Mouse (Mus musculus): ENCODE results near the gene Mrps21. TPM values are rescaled to one million over a fixed set of nuclear protein-coding genes. Genes with fewer than 3 reads are reported as not detected.
"Not testable (repeated sequence)": the region's sequence is repeated elsewhere in the genome, so short reads cannot be mapped to it uniquely, and the experiment has no call there.

The Mrps21 gene
- polyA plus RNA-seq, 1 experiment from 2014 or later: 340 TPM

DNA sequence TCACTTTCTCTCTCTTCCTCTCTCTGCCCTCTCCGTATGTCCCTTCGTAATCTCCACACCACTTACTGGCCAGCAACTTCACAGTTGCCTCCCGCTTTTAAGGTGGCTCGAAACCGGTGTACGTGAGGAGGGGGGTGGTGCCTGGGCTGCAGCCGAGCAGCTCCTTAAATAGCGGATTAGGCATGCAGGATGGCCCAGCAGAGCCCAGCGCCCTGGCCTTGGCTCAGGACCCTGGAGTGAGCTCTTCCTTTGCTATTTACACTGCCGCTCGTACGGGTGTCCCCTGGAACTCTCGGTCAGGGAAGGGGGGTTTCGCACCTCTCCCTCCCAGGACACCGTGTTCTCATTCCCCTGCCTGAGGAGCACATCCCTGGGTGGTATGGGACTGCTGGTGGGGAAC lies 33.2 kb upstream of the Mrps21 start, which contains the start of gene Car14:
Car14 (minus strand) TSS at position 124 of the 400 bp plus-strand sequence.
- Histone ChIP-seq H3K4me1 (replicated peaks; ENCODE audit: control insufficient read depth, insufficient read depth, low read length) (peaks cover 15% of the 10 kb centered on the region), H3K4me2 (peak within 1 kb of the TSS; percentile 75), H3K4me3 (ENCODE audit: low read depth, low read length) (peak within 1 kb of the TSS; percentile 45), H3K36me3 (ENCODE audit: control insufficient read depth, insufficient read depth, low read length) (no peaks in the 10 kb centered on the region), H3K27me3 (replicated peaks; ENCODE audit: control insufficient read depth, insufficient read depth, low read length) (peaks cover 27% of the 10 kb centered on the region), H3K9ac (ENCODE audit: low read depth, low read length) (peak within 1 kb of the TSS; percentile 55), H3K27ac (ENCODE audit: low read depth, low read length) (peak within 1 kb of the TSS; percentile 83), H3K9me3 (ENCODE audit: control insufficient read depth, low read length) (no peaks in the 10 kb centered on the region)
- DNase-seq (ENCODE audit: low spot score) (peak; percentile 55), ATAC-seq (replicated peaks; ENCODE audit: low FRiP score) (no peak)
- WGBS: 4% methylated on average over 15 of the region's 15 CpGs

DNA sequence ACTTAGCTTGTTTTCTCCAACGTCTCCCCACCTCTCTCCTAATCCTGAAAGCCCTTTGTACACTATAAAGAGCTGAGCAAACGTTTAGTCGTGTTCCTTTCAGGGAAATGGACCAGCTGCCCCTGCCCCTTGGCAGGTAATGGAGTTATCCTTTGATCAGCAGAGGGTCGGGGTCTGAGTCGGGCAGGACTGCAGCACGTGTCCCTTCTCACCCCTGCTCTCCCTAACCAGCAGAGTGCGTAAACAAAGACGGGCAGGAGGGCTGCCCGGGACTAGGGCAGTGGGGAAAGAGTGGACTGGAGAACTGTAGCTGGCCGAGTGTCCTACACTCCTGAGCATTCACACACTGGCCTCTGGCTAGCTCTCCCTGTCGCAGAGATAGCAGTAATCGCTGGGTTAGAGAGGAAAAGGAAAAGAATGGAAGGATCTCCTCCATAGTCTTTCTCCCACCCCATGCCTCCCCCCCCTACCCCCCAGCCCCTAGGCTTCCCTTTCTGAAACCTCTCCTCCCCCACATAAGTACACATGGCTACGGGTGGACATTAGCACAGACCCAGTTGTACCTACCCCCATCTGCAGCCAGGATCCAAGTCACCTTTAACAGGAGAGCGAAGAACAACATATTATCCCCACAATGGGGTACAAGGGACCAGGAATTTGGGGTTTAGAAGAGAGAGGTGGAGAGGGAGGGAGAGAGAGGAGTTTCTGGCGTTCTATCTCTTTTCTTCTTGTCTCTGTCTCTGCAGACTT lies 32.6 kb upstream of the Mrps21 start:
- H3K27ac ChIP-seq (ENCODE audit: low read depth, low read length): peak overlapping the region; percentile 83
- peak overlapping the region; percentile 45 for H3K4me3 ChIP-seq (ENCODE audit: low read depth, low read length)
- H3K36me3 ChIP-seq (ENCODE audit: control insufficient read depth, insufficient read depth, low read length): no peaks in the 10 kb centered on the region
- H3K4me2 ChIP-seq: peak overlapping the region; percentile 75
- H3K27me3 ChIP-seq (replicated peaks; ENCODE audit: control insufficient read depth, insufficient read depth, low read length): peaks cover 27% of the 10 kb centered on the region
- 10% methylated on average over 15 of the region's 15 CpGs for whole genome bisulfite sequencing
- H3K9ac ChIP-seq (ENCODE audit: low read depth, low read length): peak overlapping the region; percentile 55
- no peak for DNase-seq (ENCODE audit: low spot score)
- peak; percentile 56; the same call in 1 of the 2 replicates for ATAC-seq (replicated peaks; ENCODE audit: low FRiP score)
- peaks cover 15% of the 10 kb centered on the region for H3K4me1 ChIP-seq (replicated peaks; ENCODE audit: control insufficient read depth, insufficient read depth, low read length)
- no peaks in the 10 kb centered on the region for H3K9me3 ChIP-seq (ENCODE audit: control insufficient read depth, low read length)

DNA sequence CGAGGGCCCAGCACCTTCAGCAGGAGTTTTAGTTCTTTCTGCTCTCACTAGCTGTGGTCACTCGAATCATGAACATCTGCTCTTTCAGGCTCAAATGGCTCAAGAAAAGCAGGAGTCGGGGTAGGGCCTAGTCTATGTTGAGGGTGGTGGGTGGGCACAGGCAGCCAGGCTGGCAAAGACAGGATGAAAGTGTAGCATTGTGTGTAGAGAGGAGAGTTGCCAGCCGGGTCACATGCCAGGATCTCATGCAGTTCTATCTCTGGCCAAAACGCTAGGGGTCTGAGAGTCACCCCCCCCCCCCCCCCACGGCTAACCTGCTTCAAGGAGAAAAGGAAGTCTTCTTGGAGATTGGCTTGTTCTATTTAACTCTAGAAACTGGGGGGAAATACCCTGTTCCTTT lies 31.3 kb upstream of the Mrps21 start:
- Histone ChIP-seq H3K27me3 (replicated peaks; ENCODE audit: control insufficient read depth, insufficient read depth, low read length) (peaks cover 27% of the 10 kb centered on the region), H3K36me3 (ENCODE audit: control insufficient read depth, insufficient read depth, low read length) (no peaks in the 10 kb centered on the region), H3K27ac (ENCODE audit: low read depth, low read length) (peak overlapping the region; percentile 83; the same call in 1 of the 2 replicates), H3K4me2 (peak overlapping the region; percentile 75), H3K4me3 (ENCODE audit: low read depth, low read length) (0 out of 2 replicates have a peak overlapping the region, but pooled peaks have one; percentile 6), H3K9me3 (ENCODE audit: control insufficient read depth, low read length) (no peaks in the 10 kb centered on the region), H3K9ac (ENCODE audit: low read depth, low read length) (no peak overlapping the region; the same call in 1 of the 2 replicates), H3K4me1 (replicated peaks; ENCODE audit: control insufficient read depth, insufficient read depth, low read length) (peaks cover 15% of the 10 kb centered on the region)
- no peak for DNase-seq (ENCODE audit: low spot score)
- no peak for ATAC-seq (replicated peaks; ENCODE audit: low FRiP score)
- 34% methylated on average over 6 of the region's 6 CpGs for WGBS

DNA sequence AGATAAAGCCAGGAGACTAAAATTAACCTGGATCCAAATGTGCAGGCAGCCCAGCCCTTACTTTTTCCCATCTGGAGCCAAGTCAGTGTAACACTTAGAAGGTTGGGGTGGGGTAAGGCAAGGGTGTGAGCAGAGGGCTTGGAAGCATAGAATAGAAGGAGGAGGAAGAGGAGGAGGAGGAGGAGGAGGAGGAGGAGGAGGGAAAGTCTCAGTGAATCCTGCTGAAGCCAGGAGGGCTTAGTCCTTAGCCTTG lies 31.0 kb upstream of the Mrps21 start:
- no peak overlapping the region; the same call in 1 of the 2 replicates for H3K9ac ChIP-seq (ENCODE audit: low read depth, low read length)

DNA sequence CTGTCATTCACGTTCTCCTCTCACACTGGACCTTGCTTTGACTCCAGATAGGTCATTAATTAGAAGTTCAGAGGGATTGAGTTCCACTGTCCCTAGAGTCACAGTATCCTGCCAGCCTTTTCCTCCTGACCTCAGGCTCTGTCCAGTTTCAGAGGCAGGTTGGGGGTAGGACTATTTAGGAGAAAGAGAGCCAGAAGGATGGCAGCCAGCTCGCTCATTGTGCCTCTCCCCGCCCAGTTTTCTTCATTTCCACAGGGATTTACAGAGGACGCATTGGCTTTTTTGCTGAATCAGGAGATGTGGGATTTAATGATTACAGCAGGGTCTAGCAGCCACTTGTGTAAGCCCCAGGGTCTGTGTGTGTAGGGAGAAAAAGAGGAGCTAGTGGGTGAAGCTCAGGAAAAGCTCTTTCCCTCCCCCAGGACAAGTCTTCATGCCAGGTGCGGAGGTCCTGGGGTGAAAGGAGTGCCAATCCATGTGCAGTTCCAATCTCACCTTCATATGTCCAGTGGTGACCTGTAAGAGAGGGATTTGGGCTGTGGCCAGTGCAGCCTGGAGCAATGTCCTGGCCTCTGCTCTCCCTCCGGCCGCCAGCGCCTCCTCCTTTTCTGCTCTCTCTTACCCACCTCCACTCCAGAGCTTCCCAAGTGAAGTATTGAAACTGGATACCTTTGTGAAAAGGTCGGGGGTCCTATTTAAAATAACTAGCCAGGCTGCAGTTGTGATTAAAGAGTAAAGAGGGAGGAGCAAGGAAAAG lies 30.5 kb upstream of the Mrps21 start:
- H3K4me1 ChIP-seq (replicated peaks; ENCODE audit: control insufficient read depth, insufficient read depth, low read length): peaks cover 15% of the 10 kb centered on the region

More for the DNA sequence above, 31.0 kb upstream of the Mrps21 start:
- no peak overlapping the region for H3K27ac ChIP-seq (ENCODE audit: low read depth, low read length)
- no peaks in the 10 kb centered on the region for H3K36me3 ChIP-seq (ENCODE audit: control insufficient read depth, insufficient read depth, low read length)
- DNase-seq (ENCODE audit: low spot score) (no peak), ATAC-seq (replicated peaks; ENCODE audit: low FRiP score) (no peak)
- peaks cover 15% of the 10 kb centered on the region for H3K4me1 ChIP-seq (replicated peaks; ENCODE audit: control insufficient read depth, insufficient read depth, low read length)
- H3K4me2 ChIP-seq: peak overlapping the region; percentile 75
- H3K4me3 ChIP-seq (ENCODE audit: low read depth, low read length): 0 out of 2 replicates have a peak overlapping the region, but pooled peaks have one; percentile 6
- H3K27me3 ChIP-seq (replicated peaks; ENCODE audit: control insufficient read depth, insufficient read depth, low read length): peaks cover 27% of the 10 kb centered on the region
- H3K9me3 ChIP-seq (ENCODE audit: control insufficient read depth, low read length): no peaks in the 10 kb centered on the region

DNA sequence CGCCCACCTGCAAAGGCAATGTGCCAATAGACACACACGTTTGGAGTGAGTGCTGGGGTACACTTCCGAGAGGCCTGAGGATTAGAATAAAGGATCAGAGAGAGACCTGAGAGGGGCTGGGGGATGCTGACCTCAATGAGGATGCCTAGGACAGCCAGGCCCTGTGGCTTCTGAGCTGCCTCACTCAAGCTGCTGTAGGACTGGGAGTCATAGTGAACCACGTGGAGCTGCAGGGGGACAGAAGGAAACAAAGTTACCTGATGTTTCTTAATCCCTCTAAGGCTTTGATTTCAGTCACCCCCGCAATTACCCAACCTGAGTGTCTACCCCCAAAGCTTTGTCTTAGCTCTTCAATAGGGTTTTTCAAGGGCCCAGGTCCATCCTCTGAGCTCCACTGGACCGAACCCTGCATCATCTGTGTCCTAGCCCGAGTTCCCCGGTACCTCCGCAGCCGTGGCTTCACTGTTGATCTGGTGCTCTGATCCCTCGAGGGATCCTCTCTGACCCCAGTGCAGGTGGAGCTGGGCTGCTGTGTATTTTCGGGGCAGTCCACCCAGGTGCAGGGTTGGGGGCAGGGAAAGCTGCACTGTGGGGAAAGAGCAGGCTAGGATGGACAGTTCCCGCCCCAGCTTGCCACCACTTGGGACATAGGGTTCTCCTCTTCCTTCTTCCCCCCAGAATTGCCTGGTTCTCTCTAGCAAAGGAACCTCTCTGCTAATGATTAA lies 28.6 kb upstream of the Mrps21 start:
- WGBS: 71% methylated on average over 13 of the region's 13 CpGs
- Histone ChIP-seq H3K4me1 (replicated peaks; ENCODE audit: control insufficient read depth, insufficient read depth, low read length) (peaks cover 8% of the 10 kb centered on the region), H3K27ac (ENCODE audit: low read depth, low read length) (no peak overlapping the region)

More for the DNA sequence above, 30.5 kb upstream of the Mrps21 start:
- peak overlapping the region; percentile 45 for H3K27ac ChIP-seq (ENCODE audit: low read depth, low read length)
- H3K27me3 ChIP-seq (replicated peaks; ENCODE audit: control insufficient read depth, insufficient read depth, low read length): peaks cover 27% of the 10 kb centered on the region
- 68% methylated on average over 9 of the region's 9 CpGs for WGBS
- 0 out of 2 replicates have a peak overlapping the region, but pooled peaks have one; percentile 9 for H3K9ac ChIP-seq (ENCODE audit: low read depth, low read length)
- H3K4me3 ChIP-seq (ENCODE audit: low read depth, low read length): no peak overlapping the region
- DNase-seq (ENCODE audit: low spot score) (no peak), ATAC-seq (replicated peaks; ENCODE audit: low FRiP score) (no peak)
- H3K36me3 ChIP-seq (ENCODE audit: control insufficient read depth, insufficient read depth, low read length): no peaks in the 10 kb centered on the region
- H3K4me2 ChIP-seq: peak overlapping the region; percentile 75
- no peaks in the 10 kb centered on the region for H3K9me3 ChIP-seq (ENCODE audit: control insufficient read depth, low read length)

DNA sequence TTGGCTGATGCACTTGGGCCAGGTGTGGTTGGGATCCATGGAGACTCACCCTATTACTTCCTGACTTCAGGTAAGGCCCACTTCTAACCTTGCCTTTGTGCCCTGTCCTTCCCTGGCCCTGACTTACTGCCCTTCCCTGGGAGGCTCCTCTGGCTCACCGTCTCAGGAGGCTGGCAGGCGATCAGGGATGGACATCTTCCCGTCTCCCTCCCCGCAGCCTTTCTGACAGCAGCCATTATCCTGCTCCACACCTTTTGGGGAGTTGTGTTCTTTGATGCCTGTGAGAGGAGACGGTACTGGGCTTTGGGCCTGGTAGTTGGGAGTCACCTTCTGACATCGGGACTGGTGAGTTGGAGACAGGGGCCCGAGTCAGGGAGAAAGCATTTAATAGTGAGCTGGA lies 24.2 kb upstream of the Mrps21 start:
- 89% methylated on average over 7 of the region's 7 CpGs for WGBS
- H3K9ac ChIP-seq (ENCODE audit: low read depth, low read length); H3K4me3 ChIP-seq (ENCODE audit: low read depth, low read length); H3K36me3 ChIP-seq (ENCODE audit: control insufficient read depth, insufficient read depth, low read length); ATAC-seq (replicated peaks; ENCODE audit: low FRiP score); H3K9me3 ChIP-seq (ENCODE audit: control insufficient read depth, low read length); DNase-seq (ENCODE audit: low spot score); H3K4me2 ChIP-seq; H3K27ac ChIP-seq (ENCODE audit: low read depth, low read length); H3K27me3 ChIP-seq (replicated peaks; ENCODE audit: control insufficient read depth, insufficient read depth, low read length): not testable (repeated sequence)
- peaks cover 23% of the 10 kb centered on the region for H3K4me1 ChIP-seq (replicated peaks; ENCODE audit: control insufficient read depth, insufficient read depth, low read length)

More for the DNA sequence above, 28.6 kb upstream of the Mrps21 start:
- DNase-seq (ENCODE audit: low spot score) (no peak), ATAC-seq (replicated peaks; ENCODE audit: low FRiP score) (no peak)
- H3K4me2 ChIP-seq: no peak overlapping the region
- no peak overlapping the region for H3K9ac ChIP-seq (ENCODE audit: low read depth, low read length)
- no peak overlapping the region for H3K4me3 ChIP-seq (ENCODE audit: low read depth, low read length)
- H3K36me3 ChIP-seq (ENCODE audit: control insufficient read depth, insufficient read depth, low read length): no peaks in the 10 kb centered on the region
- peaks cover 21% of the 10 kb centered on the region for H3K27me3 ChIP-seq (replicated peaks; ENCODE audit: control insufficient read depth, insufficient read depth, low read length)
- no peaks in the 10 kb centered on the region for H3K9me3 ChIP-seq (ENCODE audit: control insufficient read depth, low read length)

DNA sequence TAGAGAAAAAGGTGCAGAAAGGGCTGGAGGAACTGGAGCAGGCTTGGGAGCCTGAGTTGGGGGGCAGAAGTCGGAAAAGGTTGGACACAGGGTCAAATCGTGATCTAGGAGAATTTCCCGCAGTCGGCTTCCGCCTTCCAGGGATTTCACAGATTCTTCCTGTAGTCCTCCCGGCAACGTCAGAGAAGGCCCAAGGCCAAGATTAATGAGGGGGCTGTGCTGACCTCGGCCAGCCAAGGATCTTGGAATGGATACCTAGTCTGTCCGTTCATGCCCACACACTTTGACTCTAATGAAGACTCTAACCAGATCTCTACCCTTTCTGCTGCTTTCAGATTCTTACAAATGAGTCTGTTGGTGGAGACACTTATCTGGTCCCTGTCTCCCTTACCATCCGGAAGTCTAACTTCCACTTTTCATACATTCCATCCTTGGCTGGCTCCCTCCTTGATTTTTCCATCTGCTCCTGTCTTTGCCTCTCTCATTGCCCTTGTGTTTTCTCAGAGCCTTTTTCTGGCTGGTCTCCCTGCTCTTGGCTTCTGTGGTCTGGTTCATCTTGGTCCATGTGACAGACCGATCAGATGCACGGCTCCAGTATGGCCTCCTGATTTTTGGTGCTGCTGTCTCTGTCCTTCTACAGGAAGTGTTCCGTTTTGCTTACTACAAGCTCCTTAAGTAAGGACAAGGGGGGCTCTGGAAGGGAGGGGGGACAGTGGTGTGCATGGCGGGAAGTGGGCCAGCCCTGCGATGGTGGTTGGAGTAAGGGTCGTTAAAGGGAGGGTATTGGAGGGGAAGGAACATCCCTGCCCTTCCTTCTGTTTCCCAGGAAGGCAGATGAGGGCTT lies 23.2 kb upstream of the Mrps21 start:
- Histone ChIP-seq H3K4me2 (peak overlapping the region; percentile 90), H3K4me3 (ENCODE audit: low read depth, low read length) (peak overlapping the region; percentile 66), H3K36me3 (ENCODE audit: control insufficient read depth, insufficient read depth, low read length) (no peaks in the 10 kb centered on the region), H3K9ac (ENCODE audit: low read depth, low read length) (peak overlapping the region; percentile 75), H3K9me3 (ENCODE audit: control insufficient read depth, low read length) (no peaks in the 10 kb centered on the region), H3K27me3 (replicated peaks; ENCODE audit: control insufficient read depth, insufficient read depth, low read length) (no peaks in the 10 kb centered on the region), H3K27ac (ENCODE audit: low read depth, low read length) (peak overlapping the region; percentile 59), H3K4me1 (replicated peaks; ENCODE audit: control insufficient read depth, insufficient read depth, low read length) (peaks cover 23% of the 10 kb centered on the region)
- WGBS: 4% methylated on average over 16 of the region's 16 CpGs
- no peak for ATAC-seq (replicated peaks; ENCODE audit: low FRiP score)
- peak; percentile 54 for DNase-seq (ENCODE audit: low spot score)

Data from liver, embryonic 11.5 days (tissue).